Mouse (Mus musculus) stomach, postnatal 0 days (tissue): Measurements from ENCODE around the gene St7. TPM values are rescaled to one million over a fixed set of nuclear protein-coding genes. Genes with fewer than 3 reads are reported as not detected.

ENCODE experiments used
- ATAC-seq: fragments of 200-750 bp; cut with Nextera tagmentation; 2 replicates; pipeline ENCODE4 v1.8.0; 2017; ENCODE audit not compliant: low FRiP score, low TSS enrichment
- DNase-seq: peaks from one replicate; pipeline ENCODE4 v3.0.0-alpha.2; 2016; ENCODE audit warnings: low spot score
- H3K27ac ChIP-seq: fragments of 300-500 bp; sonication (generic); replicated peaks from 2 replicates; pipeline ENCODE4 v1.5.1; 2014; ENCODE audit warnings: mild to moderate bottlenecking, control low read depth
- H3K27me3 ChIP-seq: fragments of 300-500 bp; sonication (generic); 2 replicates; pipeline ENCODE4 v1.6.1; 2014; ENCODE audit warnings: low read length; ENCODE audit not compliant: control insufficient read depth, insufficient read depth
- H3K36me3 ChIP-seq: fragments of 300-500 bp; sonication (generic); 2 replicates; pipeline ENCODE4 v1.6.1; 2014; ENCODE audit warnings: low read length, mixed read lengths; ENCODE audit not compliant: control insufficient read depth, insufficient read depth
- H3K4me1 ChIP-seq: fragments of 300-500 bp; sonication (generic); replicated peaks from 2 replicates; pipeline ENCODE4 v1.6.1; 2014; ENCODE audit warnings: antibody characterized with exemption; ENCODE audit not compliant: control insufficient read depth, insufficient read depth
- H3K4me2 ChIP-seq: fragments of 300-500 bp; sonication (generic); replicated peaks from 2 replicates; pipeline ENCODE4 v1.6.1; 2014; ENCODE audit warnings: low read depth, mild to moderate bottlenecking, control low read depth, moderate library complexity
- H3K4me3 ChIP-seq: fragments of 300-500 bp; sonication (generic); 2 replicates; pipeline ENCODE4 v1.5.1; 2014; ENCODE audit warnings: low read depth, low read length, control low read depth
- H3K9ac ChIP-seq: fragments of 300-500 bp; sonication (generic); 2 replicates; pipeline ENCODE4 v1.6.1; 2014; ENCODE audit warnings: mild to moderate bottlenecking, low read length, control low read depth, mixed read lengths
- H3K9me3 ChIP-seq: fragments of 300-500 bp; sonication (generic); 2 replicates; pipeline ENCODE4 v1.6.1; 2016; ENCODE audit warnings: low read length; ENCODE audit not compliant: control insufficient read depth
- CTCF ChIP-seq: IDR thresholded peaks from 2 replicates; pipeline ENCODE4 v1.5.1; 2016; ENCODE audit warnings: antibody characterized with exemption, low read depth, mild to moderate bottlenecking, moderate library complexity
- EP300 ChIP-seq: optimal IDR thresholded peaks from 2 replicates; pipeline ENCODE3; 2016; ENCODE audit warnings: antibody characterized with exemption
- WGBS: fragments of 180-500 bp; shearing (Covaris S2); extraction: QIAGEN DNeasy Blood & Tissue Kit; methylation state at CpG from one replicate; pipeline ENCODE4 v1.1.7; 2014; 5-methylcytosine and 5-hydroxymethylcytosine counted together
- polyA plus RNA-seq: library from polyadenylated mRNA; unstranded; fragments of >200 nt; fragmentation: Nextera tagmentation; extraction: Ambion mirVana; gene quantifications from 2 replicates; pipeline ENCODE4 v1.2.1, GENCODE M21; 2015

Gene St7
- polyA plus RNA-seq, 1 experiment from 2014 or later = 12.5 TPM

DNA sequence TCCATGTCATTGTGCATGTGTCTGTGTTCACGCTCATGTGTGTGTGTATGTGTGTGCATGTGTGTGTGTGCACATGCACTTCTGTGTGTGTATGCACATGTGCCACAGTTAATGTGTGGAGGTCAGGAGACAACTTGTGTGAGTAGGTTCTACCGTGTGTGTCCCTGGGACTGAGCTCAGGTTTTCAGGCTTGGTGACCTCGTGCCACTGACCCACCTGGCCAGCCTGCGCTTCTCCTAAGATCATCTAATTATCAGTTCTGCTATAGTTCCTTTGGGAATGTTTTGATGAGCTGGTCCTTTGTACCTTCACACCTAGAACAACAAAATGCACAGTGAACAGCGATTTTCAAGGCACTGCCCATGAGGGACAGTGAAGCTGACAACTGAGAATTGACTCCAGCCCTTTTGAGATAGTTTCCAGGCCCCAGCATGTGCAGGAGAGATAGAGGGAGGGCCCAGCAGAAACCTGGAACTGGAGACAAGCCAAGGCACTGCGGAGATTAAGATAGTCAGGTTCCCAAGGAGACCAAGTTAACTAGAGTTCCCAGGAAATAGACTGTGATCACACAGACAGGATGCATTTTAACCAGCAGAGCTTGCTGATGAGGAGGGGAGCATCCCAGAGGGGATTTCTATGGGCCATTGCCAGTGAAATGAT is 12.3 kb upstream of the St7 start:
- H3K4me2 ChIP-seq = no peak overlapping the region
- DNase-seq = no peak
- H3K4me3 ChIP-seq = no peak overlapping the region
- no peak overlapping the region for H3K27ac ChIP-seq
- H3K27me3 ChIP-seq = no peaks in the 10 kb centered on the region
- H3K9ac ChIP-seq = no peak overlapping the region
- TF ChIP-seq CTCF (no peak), EP300 (no peak)
- H3K36me3 ChIP-seq = no peaks in the 10 kb centered on the region
- no peaks in the 10 kb centered on the region for H3K9me3 ChIP-seq
- WGBS = 72% methylated on average over 6 of the region's 6 CpGs
- ATAC-seq = no peak
- no peaks in the 10 kb centered on the region for H3K4me1 ChIP-seq

DNA sequence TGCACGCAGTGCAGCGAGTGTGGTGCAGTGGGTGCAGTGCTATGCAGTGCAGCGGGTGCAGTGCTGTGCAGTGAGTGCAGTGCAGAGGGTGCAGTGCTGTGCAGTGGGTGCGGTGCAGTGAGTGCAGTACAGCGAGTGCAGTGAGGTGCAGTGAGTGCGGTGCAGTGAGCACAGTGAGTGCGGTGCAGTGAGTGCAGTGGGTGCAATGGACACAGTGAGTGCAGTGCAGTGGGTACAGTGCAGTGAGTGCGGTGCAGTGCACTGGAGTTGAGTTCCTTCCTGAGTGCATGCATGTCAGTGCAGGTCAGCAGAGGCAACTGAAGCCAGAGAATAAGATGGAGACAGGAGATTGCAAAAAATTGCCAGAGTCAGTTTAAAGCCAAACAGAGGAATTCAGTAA is 10.9 kb upstream of the St7 start:
- ATAC-seq = peak; percentile 47; the same call in 1 of the 2 replicates
- Histone ChIP-seq H3K4me2 (no peak overlapping the region), H3K27ac (no peak overlapping the region), H3K9me3 (no peaks in the 10 kb centered on the region), H3K4me3 (no peak overlapping the region), H3K27me3 (no peaks in the 10 kb centered on the region), H3K4me1 (no peaks in the 10 kb centered on the region), H3K9ac (no peak overlapping the region), H3K36me3 (no peaks in the 10 kb centered on the region)
- 98% methylated on average over 8 of the region's 8 CpGs for WGBS
- DNase-seq = no peak
- no peak for TF ChIP-seq EP300
- no peak for TF ChIP-seq CTCF

DNA sequence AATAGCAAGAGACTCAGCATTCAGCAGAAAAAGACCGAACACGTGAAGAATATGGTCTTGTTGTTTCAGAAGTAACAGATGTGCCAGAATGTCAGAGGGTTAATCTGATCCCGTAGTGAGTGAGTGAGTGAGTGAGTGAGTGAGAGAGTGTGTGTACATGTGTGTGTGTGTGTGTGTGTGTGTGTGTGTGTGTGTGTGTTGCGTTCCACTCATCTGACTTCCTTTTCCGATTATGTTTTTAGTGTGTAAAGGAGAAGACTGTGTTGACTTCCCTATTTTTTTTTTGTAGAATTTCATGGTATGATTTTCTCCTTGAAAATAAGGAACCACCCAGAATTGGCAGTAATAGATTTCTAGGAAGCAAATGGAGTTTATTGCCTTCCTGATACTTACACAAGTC is 4.1 kb upstream of the St7 start:
- Histone ChIP-seq H3K9me3 (no peaks in the 10 kb centered on the region), H3K27me3 (no peaks in the 10 kb centered on the region), H3K4me3 (no peak overlapping the region), H3K4me2 (no peak overlapping the region), H3K27ac (no peak overlapping the region), H3K4me1 (no peaks in the 10 kb centered on the region), H3K9ac (no peak overlapping the region), H3K36me3 (no peaks in the 10 kb centered on the region)
- DNase-seq (no peak), ATAC-seq (no peak)
- TF ChIP-seq CTCF (no peak), EP300 (no peak)
- WGBS = 50% methylated on average over 5 of the region's 5 CpGs

DNA sequence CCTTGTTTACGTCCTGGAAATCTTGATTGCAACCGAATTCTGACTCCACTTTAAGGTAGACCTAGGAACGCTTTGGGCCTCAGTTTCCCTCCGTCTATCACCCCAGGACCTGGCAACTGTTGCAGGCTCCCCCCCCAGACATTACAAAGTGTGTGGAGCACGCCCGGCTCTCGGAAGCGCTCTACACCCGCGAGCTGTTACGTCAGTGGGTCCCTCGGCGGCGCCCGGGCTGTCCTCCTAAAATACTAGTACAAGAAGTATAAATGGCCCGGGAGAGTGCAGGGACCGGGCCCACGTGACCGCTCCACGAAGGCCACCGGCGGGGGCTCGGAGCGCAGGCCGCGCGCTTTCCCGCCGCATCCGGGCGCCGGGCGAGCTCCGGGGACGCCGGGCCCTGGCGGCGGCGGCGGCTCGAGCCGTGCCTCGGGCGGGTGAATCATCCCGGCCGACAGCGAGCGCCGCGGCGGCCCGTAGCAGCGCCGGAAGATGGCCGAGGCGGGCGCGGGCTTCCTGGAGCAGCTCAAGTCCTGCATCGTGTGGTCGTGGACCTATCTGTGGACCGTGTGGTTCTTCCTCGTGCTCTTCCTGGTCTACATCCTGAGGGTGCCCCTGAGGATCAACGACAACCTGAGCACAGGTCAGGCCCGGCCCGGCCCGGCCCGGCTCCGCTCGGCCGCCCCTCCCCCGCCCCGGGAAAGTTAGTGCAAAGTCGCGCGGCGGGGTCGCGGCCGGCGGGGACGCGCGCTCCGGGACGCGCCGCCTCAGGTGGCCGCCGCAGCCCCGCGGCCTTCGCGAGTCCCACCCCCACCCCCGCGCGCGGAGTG is 1.2 kb downstream of the St7 start:
- under 1% methylated on average over 60 of the region's 97 CpGs for WGBS
- Histone ChIP-seq H3K4me1 (no peaks in the 10 kb centered on the region; the same call in 1 of the 2 replicates), H3K36me3 (no peaks in the 10 kb centered on the region), H3K27me3 (no peaks in the 10 kb centered on the region), H3K4me3 (peak overlapping the region; percentile 83), H3K9ac (peak overlapping the region; percentile 94), H3K27ac (peak overlapping the region; percentile 98), H3K4me2 (peak overlapping the region; percentile 72), H3K9me3 (no peaks in the 10 kb centered on the region)
- peak; percentile 72 for DNase-seq
- TF ChIP-seq EP300 = no peak
- TF ChIP-seq CTCF = no peak
- peak; percentile 90 for ATAC-seq

DNA sequence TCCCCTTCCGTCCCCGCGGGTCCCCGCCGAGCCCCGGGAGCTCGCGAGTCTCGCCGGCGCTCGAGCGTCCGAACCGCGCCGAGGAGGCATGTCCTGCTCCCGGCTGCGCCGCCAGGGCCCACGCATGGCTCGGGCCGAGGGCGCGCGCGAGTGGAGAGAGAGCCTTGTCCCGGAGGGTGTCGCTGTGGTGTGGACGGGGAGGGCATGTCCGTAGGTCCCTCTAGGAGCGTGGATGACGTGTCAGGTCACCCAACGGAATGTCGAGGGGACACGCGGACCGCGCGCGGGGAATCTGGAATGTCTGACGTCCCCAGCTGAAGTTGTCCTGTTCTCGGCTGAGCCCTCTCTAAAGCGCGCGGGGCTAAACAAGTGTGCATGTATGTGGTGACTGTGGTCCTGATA is 1.8 kb downstream of the St7 start:
- H3K4me3 ChIP-seq = peak overlapping the region; percentile 83
- 0% methylated on average over 41 of the region's 46 CpGs for WGBS
- peak overlapping the region; percentile 72 for H3K4me2 ChIP-seq
- TF ChIP-seq CTCF (peak; percentile 71), EP300 (no peak)
- no peaks in the 10 kb centered on the region for H3K36me3 ChIP-seq
- no peaks in the 10 kb centered on the region for H3K9me3 ChIP-seq
- peak overlapping the region; percentile 94 for H3K9ac ChIP-seq
- no peaks in the 10 kb centered on the region for H3K27me3 ChIP-seq
- H3K4me1 ChIP-seq = no peaks in the 10 kb centered on the region; the same call in 1 of the 2 replicates
- DNase-seq (peak; percentile 83), ATAC-seq (peak; percentile 93)
- H3K27ac ChIP-seq = peak overlapping the region; percentile 98

DNA sequence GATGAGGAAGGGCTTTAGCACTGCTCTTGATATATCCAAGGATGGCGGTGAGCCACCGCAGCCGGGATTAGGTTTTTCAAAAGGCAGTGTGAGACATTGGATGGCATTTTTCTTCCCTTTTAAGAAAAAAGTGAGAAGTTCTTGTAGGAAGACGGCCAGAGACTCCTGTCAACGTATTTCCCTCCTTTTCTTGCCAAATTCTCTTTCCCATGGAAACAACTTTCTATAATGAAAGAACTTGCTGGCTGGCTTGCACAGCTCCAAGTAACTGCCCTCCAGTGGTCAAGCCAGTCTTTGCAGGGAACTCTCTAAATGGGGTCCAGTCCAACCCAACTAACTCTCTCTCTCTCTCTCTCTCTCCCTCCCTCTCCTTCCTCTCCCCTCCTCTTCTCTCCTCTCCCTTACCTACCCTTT is 3.6 kb downstream of the St7 start:
- Histone ChIP-seq H3K9ac (no peak overlapping the region), H3K27ac (no peak overlapping the region), H3K4me3 (no peak overlapping the region), H3K27me3 (no peaks in the 10 kb centered on the region), H3K4me2 (peak overlapping the region; percentile 23), H3K36me3 (no peaks in the 10 kb centered on the region), H3K4me1 (no peaks in the 10 kb centered on the region; the same call in 1 of the 2 replicates), H3K9me3 (no peaks in the 10 kb centered on the region)
- ATAC-seq (no peak), DNase-seq (peak; percentile 66)
- TF ChIP-seq EP300 (no peak), CTCF (peak; percentile 84)
- 48% methylated on average over 5 of the region's 5 CpGs for WGBS
